Mouse (Mus musculus): Measurements from ENCODE around the gene A630095N17Rik.

A630095N17Rik gene

DNA sequence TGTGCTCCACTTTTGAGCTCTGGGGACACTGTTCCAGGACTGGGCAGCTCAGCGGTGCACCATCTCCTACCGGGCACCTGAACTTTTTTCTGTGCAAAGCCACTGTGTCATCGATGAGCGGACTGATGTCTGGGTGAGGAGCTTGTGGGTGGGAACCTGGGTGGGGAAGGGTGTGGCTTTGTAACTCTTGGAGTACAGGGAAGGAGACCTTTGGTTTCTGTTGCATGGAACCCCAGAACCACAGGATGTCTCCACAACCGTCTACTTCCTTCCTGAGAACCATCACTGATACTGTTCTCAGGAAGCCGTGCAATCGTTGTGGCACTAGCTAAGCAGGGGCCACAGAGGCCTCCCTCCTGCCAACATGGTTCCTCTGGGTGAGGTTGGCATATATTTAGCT, 18.8 kb downstream of the A630095N17Rik start:
- peak; percentile 62 for DNase-seq (ENCODE audit: low read depth)

DNA sequence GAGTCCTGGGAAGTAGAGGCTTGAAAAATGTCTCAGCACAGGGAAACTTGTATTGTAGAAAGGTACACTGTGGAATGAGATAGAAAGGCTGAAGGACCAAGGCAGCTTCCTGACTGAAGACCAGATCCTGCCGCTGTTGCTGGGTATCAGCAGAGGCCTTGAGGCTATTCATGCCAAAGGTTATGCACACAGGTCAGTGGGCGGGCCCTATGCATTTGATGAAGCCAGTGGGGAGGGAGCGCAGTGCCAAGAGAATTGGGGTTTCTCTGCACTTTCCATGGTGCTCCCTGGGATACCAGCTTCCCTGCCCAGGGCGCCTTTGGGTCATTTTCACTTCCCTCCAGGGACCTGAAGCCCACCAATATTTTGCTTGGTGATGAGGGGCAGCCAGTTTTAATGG, 19.4 kb downstream of the A630095N17Rik start:
- no peak for DNase-seq (ENCODE audit: low read depth)

DNA sequence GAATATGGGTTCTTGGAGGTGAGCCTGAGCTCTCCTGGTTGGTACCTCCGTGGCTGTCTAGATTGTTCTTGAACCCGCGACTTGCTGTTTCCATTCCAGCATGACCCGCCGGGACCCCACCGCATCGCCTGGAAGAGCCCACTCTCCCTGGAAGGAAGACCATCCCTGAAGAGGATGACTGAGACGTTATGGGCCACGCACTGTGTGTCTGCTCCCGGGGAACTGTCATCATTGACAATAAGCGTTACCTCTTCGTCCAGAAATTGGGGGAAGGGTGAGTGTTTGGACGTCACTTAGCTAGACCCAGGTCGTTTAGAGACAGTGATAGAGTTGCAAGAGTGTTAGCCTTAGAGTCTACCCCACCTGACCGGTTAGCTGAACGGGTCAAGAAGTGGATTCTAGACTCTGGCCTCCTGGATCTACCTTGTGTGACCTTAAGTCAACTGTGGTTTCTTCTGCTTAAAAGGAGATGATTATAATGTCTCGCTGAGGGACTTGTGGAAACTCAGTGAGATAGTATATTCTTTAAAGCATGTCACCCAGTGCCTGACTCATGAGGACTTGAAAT, 20.7 kb downstream of the A630095N17Rik start:
- no peak for DNase-seq (ENCODE audit: low read depth)

DNA sequence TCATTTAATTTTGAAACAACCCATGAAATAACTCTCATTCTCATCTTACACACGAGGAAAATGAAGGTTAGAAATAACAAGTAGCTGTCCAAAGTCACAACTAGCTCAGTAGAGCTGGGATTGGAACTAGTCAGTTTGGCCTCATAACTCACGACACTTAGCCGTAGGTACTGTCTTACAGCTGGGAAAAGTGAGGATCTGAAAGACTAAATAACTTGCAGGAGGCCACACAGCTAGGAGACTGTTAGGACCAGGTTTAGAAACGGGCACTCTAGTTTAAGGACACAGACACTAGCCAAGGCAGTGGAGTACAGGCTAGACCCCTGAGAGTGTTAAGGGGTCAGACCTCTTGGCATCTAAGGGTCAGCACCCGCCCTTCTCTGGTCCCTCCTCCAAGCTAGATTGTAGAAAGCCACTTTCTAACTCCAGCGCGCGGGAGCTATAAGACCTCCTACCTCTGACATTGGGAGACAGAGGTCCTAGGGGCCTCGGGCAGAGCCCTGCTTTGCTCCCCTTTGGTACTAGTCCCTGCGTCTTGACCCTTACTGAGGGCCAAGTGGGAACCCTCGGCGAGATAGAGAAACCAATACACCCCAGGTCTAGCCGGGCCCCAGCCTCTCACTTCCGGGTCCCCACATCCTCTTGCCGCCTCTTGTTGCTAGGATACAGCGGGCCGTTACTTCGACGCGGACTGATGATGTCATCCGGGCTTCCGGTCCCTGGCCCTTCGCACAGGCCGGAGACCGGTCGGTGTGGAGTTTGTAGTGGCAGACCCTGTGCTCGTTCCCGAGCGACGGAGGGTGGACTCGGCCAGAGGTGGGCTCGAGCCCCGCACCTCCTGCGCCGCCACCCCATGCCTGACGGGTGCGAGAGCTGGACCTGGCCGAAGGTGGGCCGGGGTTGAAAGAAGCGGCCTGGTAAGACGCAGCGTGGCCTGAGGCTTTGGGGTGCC, 21.5 kb downstream of the A630095N17Rik start, which contains the start of the genes Glb1l and Stk16:
Glb1l (minus strand) TSS at position 678 of the 952 bp plus-strand sequence.
Stk16 (plus strand) TSS at position 703 of the 952 bp plus-strand sequence.
- peak; percentile 98 for DNase-seq (ENCODE audit: low read depth)

DNA sequence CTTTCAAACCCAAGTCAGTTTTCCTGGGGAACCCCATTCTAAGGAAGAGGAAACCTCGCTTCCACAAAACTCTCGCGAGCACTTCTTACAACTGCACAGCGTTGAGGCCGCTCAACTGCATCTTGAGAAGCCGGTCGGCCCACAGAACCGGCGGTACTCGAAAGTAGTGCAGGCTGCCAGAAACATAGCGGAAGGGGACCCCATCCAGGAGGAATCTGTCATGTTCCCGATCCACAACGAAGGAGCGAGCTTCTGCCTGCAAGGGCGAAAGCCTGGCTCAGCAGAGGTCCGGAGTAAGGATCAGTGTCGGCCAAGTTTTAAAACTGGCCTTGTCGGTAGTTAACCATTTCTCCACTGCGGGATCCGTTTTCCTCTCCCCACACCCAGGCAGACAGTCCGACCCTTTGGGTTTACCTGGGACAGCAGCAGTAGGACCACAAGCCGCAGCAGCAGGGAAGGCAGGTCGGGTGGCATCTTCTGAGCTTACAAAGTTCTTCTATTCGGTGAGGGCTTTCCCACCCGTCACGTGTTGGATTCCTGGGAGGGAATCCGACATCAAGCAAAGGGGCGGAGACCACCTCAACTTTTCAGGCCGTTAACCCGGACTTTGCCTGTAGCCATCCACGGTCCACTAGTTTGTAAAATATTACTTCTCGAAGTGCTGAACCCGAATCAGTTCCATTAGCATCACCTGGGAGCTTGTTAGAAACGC, 22.8 kb downstream of the A630095N17Rik start:
- peak; percentile 54 for DNase-seq (ENCODE audit: low read depth)

DNA sequence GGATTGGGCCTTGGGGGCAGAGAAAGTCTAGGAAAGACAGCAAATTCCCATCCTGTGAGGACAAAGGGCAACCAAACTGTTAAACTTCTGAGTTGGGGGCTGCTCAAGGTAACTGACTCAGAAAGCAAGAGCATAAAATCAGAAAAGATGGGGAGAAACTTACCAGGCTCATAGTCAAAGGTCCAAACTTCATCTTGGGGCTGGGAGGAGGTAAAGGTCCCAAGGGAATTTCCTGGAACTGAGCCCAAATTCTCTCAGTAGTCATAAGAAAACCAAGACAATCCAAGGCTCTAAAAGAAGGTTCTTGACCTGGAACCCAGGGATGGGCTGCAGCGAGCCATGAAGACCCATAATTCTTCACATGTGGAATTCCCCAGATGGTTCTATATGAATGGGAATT, 30.7 kb downstream of the A630095N17Rik start:
- no peak for DNase-seq (ENCODE audit: low read depth)

DNA sequence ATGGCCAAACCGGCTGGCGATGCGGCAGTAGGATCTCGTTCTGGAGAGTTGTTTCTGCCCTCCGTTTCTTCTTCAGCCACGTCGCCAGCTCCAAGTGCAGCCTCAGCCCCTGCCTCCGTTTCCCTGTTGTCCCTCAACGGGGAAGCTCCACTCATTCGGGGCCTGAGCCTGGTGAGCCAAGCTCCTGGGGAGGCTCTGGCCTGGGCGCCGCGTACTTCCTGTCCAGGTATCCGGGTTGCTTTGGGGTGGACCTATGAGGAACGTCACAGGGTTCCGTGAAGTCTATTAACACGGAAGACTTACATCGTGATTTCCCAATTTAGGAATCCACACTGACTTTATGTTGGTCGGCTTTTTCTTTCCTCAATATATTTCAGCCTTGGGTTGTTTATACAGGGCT, 39.5 kb downstream of the A630095N17Rik start:
- peak; percentile 75 for DNase-seq (ENCODE audit: low read depth)

DNA sequence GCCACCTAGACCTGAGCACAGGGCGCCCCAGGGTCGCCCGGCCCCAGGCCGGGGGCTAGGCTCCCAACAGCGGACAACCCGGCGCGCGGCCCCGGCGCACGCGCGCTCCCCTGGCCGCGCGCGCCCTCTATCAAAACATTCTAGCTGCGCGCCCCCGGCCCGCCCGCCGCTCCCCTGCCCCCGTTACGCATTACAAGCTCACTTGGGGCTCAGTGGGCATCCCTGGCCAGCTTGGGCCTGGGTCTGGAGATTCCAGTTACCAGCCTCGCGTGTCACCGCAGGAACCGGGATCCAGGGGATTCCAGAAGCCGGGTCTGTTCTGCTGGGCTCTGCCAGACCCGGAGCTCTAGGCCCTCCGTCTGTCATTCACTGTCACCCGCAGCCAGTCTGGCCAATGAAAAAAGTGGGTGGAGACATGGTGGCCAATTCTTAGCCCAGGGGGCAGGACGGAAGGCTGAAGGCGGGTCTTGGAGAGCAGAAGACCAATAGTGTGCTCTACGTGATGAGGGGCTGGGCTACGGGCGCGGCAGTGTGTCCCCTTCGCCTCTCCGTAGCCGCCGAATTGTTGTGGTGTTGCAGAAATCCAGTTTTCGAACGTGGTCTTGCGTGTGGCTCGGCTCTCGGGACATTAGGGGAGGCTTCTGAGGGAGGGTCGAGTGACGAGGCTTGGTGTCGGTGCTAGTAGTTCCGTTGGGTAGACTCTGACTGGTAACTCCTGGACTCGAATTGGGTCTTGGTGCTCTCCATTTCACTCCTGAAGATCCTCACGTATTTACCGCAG, 40.1 kb downstream of the A630095N17Rik start, which contains the start of the genes Ankzf1 and Atg9a:
Ankzf1 (plus strand) TSS at position 530 of the 781 bp plus-strand sequence.
Atg9a (minus strand) TSS at position 575 of the 781 bp plus-strand sequence.
- peak; percentile 98 for DNase-seq (ENCODE audit: low read depth)

DNA sequence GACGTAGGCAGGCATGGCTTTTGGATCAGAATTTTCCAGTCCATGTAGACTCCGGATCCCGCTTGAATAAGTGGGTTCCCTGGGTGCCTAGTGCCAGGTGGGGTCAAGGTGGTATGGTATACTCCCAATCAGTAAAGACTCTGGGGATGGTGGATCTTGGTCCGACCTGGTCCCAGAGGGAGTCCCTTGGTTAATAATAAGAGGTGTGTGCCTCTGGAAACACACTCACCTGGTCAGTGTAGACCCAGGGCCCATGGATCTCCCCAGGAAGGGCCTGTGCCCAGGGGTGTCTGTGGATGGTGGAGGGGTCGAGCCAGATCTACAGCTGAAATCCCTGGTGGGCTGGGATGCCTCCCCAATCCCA, 40.7 kb downstream of the A630095N17Rik start:
- no peak for DNase-seq (ENCODE audit: low read depth)

DNA sequence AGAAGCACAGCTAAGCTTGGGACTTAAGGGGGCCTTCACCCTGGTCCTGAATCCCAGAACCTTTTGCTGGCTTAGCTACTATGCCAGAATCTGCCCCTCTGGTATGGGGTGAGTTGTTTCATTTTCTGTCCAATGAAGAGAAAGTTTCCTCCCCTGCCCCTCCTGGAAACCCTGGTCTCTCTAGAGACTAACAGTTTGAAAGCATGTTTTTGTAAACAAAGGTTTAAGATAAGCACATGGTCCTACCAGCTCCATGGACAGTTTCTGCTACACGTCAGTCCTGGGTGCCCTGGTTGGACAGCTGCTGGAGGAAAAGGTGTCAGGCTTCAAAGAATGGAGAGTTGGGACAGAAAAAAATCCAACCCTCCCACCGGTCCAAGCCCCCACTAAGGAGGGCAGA, 41.3 kb downstream of the A630095N17Rik start:
- no peak for DNase-seq (ENCODE audit: low read depth)

DNA sequence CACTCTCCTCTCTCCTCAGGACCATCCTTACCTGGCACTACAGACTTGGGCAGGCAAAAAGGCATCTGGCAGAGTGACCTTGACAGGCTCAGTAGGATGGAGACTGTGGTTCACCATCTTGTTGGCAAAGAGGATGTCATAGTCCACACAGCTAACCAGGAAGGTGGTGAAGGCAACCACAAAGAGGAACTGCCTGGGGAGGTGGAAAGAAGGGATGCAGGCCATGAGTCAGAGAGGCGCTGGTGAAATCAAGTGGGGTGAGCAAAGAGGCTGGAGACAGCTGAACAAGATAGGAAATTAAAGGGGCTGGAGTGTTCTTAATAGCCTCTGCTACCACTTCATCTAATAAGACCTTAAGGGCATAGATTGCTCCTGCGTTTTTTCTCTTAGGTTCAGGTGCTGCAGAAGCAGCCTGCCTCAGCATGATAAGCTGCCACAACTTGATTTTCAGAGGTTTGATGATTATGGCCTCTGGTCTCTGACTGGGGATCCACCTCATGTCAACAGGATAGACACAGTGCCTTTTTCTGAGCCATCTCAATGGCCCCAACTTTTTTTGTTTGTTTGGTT, 43.9 kb downstream of the A630095N17Rik start:
- DNase-seq (ENCODE audit: low read depth): no peak

DNA sequence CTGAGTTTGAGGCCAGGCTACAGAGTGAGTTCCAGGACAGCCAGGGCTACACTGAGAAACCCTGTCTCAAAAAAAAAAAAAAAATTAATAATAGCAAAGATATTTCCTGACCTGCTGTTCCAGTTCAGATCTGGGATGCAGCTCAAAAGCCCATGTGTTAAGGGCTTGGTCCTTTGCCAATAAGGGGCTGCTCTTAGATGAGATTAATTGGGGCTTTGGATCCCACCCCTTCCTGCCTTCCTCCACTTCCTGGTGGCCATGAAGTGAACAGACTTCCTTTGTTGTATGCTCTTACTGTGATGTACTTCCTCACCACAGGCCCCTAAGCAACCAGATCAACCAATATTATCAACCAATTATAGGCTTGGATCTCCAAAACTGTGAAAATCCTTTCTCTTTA, 44.8 kb downstream of the A630095N17Rik start:
- DNase-seq (ENCODE audit: low read depth): no peak

DNA sequence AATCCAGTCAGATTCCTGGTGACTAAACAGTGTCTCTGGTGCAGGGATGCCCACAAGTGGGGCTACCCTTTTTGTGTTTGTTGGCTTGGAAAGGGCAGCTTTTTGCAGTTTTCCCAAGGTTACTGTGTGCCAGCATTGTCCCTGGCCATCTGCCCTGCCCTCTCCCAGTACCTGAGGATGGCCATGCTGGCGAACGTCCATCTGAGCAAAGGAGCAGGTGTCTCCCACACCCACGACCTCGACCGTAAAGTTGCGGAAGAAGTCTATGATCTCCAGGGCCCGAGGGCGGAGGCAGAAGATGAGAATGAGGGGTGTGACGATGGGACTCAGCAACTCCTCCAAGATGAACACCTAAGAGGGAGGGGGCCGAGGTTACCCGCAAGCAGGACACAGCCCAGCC, 46.4 kb downstream of the A630095N17Rik start:
- DNase-seq (ENCODE audit: low read depth): no peak

DNA sequence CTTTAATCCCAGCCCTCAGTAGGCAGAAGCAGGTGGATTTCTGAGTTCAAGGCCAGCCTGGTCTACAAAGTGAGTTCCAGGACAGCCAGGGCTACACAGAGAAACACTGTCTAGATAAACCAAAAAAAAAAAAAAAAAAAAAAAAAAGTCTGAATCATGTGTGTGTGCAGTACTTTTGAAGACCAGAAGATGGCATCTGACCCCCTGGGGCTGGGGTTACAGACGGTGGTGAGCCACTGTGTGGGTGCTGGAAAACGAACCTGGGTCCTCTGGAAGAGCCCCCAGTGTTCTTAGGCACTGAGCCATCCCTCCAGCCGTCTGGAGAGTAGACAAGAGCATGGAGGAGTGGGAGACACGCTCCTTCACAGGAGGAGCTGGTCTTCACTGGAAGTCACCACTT, 49.7 kb downstream of the A630095N17Rik start:
- DNase-seq (ENCODE audit: low read depth): peak; percentile 19

DNA sequence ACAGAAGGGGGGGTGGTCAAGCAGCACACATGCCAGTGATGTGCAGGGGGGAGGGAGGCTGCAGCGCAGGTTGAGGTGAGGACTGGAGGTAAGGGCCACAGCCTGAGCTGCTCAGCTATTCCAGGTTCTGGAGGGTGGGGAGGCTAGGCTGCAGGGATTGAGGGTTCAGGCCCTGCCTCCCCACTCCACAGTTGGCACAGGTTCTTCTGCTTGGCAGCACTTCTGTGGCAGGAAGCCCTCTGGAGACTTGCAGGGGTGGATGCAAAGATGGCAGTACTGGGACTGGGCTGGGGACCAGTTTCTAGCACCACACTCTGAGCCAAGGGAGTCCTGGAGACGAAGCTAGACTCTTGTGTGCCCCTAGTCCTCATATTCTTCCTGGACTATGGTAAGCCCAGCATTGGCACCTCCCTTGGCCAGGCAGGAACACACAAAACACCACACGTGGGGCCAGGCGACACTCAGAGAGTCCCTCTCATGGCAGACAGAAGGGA, 50.5 kb downstream of the A630095N17Rik start:
- no peak for DNase-seq (ENCODE audit: low read depth)

DNA sequence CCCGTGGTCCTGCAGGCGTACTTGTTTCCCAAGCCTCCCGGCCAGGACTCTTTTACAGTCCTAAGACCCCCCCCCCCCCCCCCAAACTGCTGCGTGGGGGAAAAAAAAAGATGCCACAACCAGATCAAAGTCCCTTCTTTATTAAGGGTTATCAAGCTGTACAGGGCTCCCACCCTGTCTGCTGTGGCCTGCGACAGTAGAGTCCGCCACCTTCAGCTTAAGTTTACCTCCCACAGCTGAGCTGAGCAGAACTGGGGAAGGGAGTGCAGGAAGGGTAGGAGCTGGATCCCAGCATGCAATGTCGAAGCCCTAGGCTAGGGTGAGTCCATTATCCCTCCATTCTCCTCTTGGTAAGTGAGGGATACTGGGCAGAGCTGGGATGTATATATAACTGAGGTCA, 51.2 kb downstream of the A630095N17Rik start:
- DNase-seq (ENCODE audit: low read depth): no peak

DNA sequence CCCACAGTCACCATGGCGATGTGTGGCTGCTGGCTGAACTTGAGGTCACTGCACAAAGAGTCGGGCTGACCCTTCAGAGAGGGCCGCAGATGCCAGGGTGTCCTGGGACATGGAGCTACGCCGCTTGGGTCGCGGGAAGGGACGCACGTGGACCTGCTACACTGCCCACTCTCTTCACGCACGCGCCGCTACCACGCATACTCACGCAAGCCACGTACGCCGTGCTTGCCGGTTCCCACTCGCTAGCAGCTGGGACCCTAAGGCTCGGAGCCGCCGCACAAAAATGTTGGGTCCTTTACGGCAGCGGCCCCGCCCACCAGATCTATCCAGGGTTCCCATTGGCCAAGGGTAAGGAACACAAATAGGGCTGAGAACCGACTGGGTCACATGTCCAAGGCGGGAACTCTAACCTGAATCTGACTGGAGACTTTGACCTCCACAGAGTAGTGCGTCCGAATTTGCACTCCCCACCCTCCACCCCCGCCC, 51.8 kb downstream of the A630095N17Rik start, which contains the start of gene Abcb6:
Abcb6 (minus strand) TSS at position 288 of the 486 bp plus-strand sequence.
- peak; percentile 89 for DNase-seq (ENCODE audit: low read depth)

DNA sequence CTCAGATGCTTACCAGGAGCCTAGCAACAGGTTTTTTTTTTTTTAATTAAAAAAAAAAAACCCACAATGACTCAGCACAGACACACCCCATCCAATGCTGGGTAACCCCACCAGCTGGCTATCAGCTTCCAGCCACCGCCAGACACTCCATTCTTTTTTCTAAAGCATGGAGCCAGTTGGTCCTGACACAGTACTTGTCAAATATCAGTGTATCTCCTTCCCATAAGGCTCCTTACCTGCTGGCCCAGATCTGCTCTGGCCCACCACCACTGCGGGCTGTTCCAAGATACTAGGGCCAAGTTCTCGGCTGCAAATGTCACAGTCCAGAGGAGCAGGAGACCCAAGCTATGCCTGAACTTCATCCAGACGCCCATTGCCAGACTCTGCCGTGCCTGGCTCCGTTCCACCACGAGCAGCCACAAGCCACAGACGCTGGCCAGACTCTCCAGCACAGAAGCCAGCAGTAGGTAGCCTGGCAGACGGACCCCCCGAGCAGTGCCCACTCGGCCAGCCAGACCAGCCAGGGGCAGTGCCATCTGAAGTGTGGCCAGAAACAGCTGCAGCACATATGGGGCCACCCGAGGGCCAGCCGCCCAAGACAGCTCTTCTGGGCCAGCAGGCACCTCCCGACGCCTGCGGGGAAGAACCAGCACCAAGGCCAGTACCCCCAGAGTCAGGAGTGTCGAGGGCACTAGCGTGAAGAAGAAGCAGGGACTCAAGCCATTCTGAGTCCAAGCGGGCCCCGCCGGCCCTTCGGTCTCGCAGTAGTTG, 52.4 kb downstream of the A630095N17Rik start:
- peak; percentile 49 for DNase-seq (ENCODE audit: low read depth)

All from induced T-regulatory cell, adult 2 months (primary cell).